Mouse (Mus musculus): ENCODE results near the gene Spag5.

- TF ChIP-seq CTCF (IDR thresholded peaks at IDR 0.05; ENCODE audit: insufficient read depth, low read depth, low read length) (no peak), POLR2A (IDR thresholded peaks at IDR 0.05; ENCODE audit: insufficient read depth, low read depth, low read length) (no peak)
Observed at GRCm38 (mm10) chr11:78275596-78275995, 25.7 kb upstream of the Spag5 start.
